Mouse (Mus musculus): ENCODE measurements around the gene Pebp1. TPM values are rescaled to one million over a fixed set of nuclear protein-coding genes. Genes with fewer than 3 reads are reported as not detected.

The Pebp1 gene
- total and polyA plus RNA-seq, 2 experiments from 2014 or later: 1,032 to 1,413 TPM

DNA sequence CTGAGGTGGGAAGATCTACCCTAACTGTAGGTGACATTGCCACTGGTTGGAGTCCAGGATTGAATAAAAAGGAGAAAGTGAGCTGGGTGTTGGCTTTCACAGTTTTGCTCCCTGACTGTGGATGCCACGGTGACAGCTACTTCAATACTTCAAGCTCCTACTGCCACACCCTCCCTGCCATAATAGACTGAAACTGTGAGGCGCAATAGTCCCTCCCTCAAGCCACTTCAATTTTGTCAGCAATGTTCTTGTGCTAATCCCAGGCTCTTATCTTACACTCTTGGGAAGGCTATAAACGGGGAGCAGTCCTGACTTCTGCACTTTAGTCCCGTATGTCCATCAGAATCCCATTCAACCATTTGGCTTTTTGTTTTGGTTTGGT, 7.8 kb downstream of the Pebp1 start:
- 84% methylated on average over 4 of the region's 4 CpGs for WGBS
- H3K27ac ChIP-seq: no peak overlapping the region
- no peak for TF ChIP-seq CTCF (IDR thresholded peaks at IDR 0.05; ENCODE audit: low read depth)

DNA sequence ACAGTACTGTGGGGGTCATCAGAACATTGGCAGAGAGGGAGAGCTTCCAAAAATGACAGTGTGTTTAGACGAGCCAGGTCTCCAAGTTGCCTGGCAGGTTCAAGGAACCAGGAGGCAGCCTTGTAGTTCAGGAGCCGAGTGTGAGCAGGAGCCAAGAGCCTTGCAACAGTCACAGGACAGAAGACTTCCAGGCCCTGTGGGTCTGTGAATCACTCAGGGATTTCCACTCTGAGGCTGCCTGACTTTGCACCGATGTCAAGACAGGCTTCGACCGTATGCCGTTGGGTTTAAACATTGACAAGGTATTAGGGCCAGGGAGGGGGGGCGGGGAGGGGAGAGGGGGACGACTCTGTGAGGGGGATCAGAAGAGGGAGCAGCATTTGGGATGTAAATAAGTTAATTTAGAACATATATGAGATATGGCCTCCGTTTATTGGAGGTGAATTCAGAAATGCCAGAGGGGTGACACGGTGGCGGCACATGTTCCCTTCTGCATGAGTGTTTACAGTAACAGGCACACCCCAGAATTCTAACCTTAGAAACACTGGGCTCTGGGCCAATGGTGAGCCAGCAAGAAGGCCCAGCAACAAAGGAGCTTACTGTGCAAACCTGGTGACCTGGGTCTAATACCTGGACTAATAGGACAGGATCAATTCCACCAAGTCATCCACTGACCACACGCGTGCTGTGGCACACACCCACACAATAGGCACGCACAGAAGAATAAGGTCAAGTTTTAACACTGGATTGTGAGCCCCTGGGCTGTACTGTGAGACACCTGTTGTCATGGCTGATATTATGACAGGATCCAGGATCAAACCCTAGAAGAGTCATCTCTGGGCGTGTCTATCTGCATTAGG, 8.4 kb downstream of the Pebp1 start:
- no peaks in the 10 kb centered on the region for H3K27me3 ChIP-seq (ENCODE audit: insufficient read depth, low read length)
- no peaks in the 10 kb centered on the region for H3K9me3 ChIP-seq (ENCODE audit: low read length)
- H3K27ac ChIP-seq: no peak overlapping the region
- H3K4me2 ChIP-seq (ENCODE audit: low read depth, low read length): no peak overlapping the region
- H3K36me3 ChIP-seq (ENCODE audit: insufficient read depth, low read length): peaks cover 12% of the 10 kb centered on the region; the same call in 1 of the 2 replicates
- DNase-seq (ENCODE audit: low spot score): no peak
- no peaks in the 10 kb centered on the region for H3K4me1 ChIP-seq (ENCODE audit: insufficient read depth, low read length)
- no peak overlapping the region for H3K9ac ChIP-seq (replicated peaks; ENCODE audit: low read length)
- no peak for TF ChIP-seq CTCF (IDR thresholded peaks at IDR 0.05; ENCODE audit: low read depth)
- H3K4me3 ChIP-seq (ENCODE audit: low read length): no peak overlapping the region
- no peak for ATAC-seq
- WGBS: 84% methylated on average over 15 of the region's 15 CpGs

More for the DNA sequence above, 7.8 kb downstream of the Pebp1 start:
- H3K9ac ChIP-seq (replicated peaks; ENCODE audit: low read length): no peak overlapping the region
- no peak overlapping the region for H3K4me2 ChIP-seq (ENCODE audit: low read depth, low read length)
- no peaks in the 10 kb centered on the region for H3K27me3 ChIP-seq (ENCODE audit: insufficient read depth, low read length)
- DNase-seq (ENCODE audit: low spot score) (no peak), ATAC-seq (no peak)
- no peaks in the 10 kb centered on the region for H3K9me3 ChIP-seq (ENCODE audit: low read length)
- no peaks in the 10 kb centered on the region for H3K4me1 ChIP-seq (ENCODE audit: insufficient read depth, low read length)
- no peak overlapping the region for H3K4me3 ChIP-seq (ENCODE audit: low read length)
- H3K36me3 ChIP-seq (ENCODE audit: insufficient read depth, low read length): peaks cover 14% of the 10 kb centered on the region; the same call in 1 of the 2 replicates

GRCm38 (mm10) chr5:117277784-117278183, 9.6 kb downstream of the Pebp1 start:
- ATAC-seq: no peak
- H3K9me3 ChIP-seq (ENCODE audit: low read length): no peaks in the 10 kb centered on the region
- H3K9ac ChIP-seq (replicated peaks; ENCODE audit: low read length): no peak overlapping the region
- peak; percentile 53 for TF ChIP-seq CTCF (IDR thresholded peaks at IDR 0.05; ENCODE audit: low read depth)
- H3K36me3 ChIP-seq (ENCODE audit: insufficient read depth, low read length): peaks cover 12% of the 10 kb centered on the region; the same call in 1 of the 2 replicates
- H3K4me2 ChIP-seq (ENCODE audit: low read depth, low read length): no peak overlapping the region
- no peaks in the 10 kb centered on the region for H3K27me3 ChIP-seq (ENCODE audit: insufficient read depth, low read length)
- no peak overlapping the region for H3K4me3 ChIP-seq (ENCODE audit: low read length)
- 98% methylated on average over 6 of the region's 6 CpGs for WGBS
- peak; percentile 39 for DNase-seq (ENCODE audit: low spot score)
- H3K27ac ChIP-seq: no peak overlapping the region
- H3K4me1 ChIP-seq (ENCODE audit: insufficient read depth, low read length): no peaks in the 10 kb centered on the region

DNA sequence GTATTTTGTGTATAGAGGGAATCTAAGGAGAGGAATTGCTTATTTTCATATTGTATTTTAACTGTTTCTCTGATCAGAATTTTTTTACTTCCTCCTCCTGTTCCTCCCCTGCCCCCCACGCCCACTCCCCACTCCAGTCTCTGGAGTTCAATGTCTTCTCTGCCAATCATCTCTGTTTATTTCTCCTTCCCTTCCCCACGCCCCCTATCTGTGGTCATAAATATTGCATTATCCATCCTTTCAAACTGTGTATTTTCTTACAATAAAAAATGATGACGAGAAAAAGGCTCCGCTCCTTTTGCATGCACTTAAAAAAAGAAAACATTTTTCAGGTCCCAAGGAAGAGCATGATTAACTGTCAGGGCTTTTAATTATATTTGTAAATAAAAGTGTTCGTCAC, 12.6 kb downstream of the Pebp1 start:
- ATAC-seq (no peak), DNase-seq (ENCODE audit: low spot score) (peak; percentile 42)
- Histone ChIP-seq H3K4me2 (ENCODE audit: low read depth, low read length) (no peak overlapping the region), H3K27me3 (ENCODE audit: insufficient read depth, low read length) (no peaks in the 10 kb centered on the region), H3K9ac (replicated peaks; ENCODE audit: low read length) (no peak overlapping the region), H3K4me3 (ENCODE audit: low read length) (no peak overlapping the region), H3K36me3 (ENCODE audit: insufficient read depth, low read length) (no peaks in the 10 kb centered on the region; the same call in 1 of the 2 replicates), H3K9me3 (ENCODE audit: low read length) (no peaks in the 10 kb centered on the region), H3K4me1 (ENCODE audit: insufficient read depth, low read length) (no peaks in the 10 kb centered on the region), H3K27ac (no peak overlapping the region)
- peak; percentile 65 for TF ChIP-seq CTCF (IDR thresholded peaks at IDR 0.05; ENCODE audit: low read depth)
- WGBS: 68% methylated on average over 5 of the region's 5 CpGs

- H3K36me3 ChIP-seq (ENCODE audit: insufficient read depth, low read length): peaks cover under 1% of the 10 kb centered on the region; the same call in 1 of the 2 replicates
- H3K9me3 ChIP-seq (ENCODE audit: low read length): no peaks in the 10 kb centered on the region
- TF ChIP-seq CTCF (IDR thresholded peaks at IDR 0.05; ENCODE audit: low read depth): no peak
- ATAC-seq (no peak), DNase-seq (ENCODE audit: low spot score) (no peak)
- H3K4me1 ChIP-seq (ENCODE audit: insufficient read depth, low read length): no peaks in the 10 kb centered on the region
- no peaks in the 10 kb centered on the region for H3K27me3 ChIP-seq (ENCODE audit: insufficient read depth, low read length)
- no peak overlapping the region for H3K27ac ChIP-seq
- H3K9ac ChIP-seq (replicated peaks; ENCODE audit: low read length): no peak overlapping the region
- WGBS: 67% methylated on average over 14 of the region's 14 CpGs
- H3K4me2 ChIP-seq (ENCODE audit: low read depth, low read length): no peak overlapping the region
- no peak overlapping the region for H3K4me3 ChIP-seq (ENCODE audit: low read length)
These were observed 15.5 kb downstream of the Pebp1 start for GRCm38 (mm10) chr5:117271945-117272344.

DNA sequence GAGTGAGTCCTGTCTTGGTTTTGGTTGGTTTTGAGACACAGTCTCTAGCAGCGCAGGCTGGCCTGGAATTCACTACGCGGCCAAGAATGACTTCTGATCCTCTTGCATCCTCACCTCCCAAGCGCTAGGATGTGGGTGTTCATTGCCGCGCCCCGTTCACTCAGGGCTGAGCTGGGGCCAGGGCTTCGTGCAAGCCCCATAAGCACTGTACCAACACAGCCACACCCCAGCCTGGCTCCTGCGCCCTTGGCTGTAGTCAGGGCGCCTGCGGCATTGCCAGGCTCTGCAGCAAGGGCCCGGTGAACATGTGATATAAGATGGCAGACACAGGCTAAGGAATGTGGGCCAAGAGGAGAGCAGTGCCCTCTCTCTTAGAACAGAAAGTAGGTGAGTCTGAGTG, 18.0 kb downstream of the Pebp1 start:
- WGBS: 97% methylated on average over 12 of the region's 12 CpGs

GRCm38 (mm10) chr5:117268749-117269148, 18.7 kb downstream of the Pebp1 start:
- WGBS: 45% methylated on average over 5 of the region's 5 CpGs
- ATAC-seq (no peak), DNase-seq (ENCODE audit: low spot score) (no peak)
- Histone ChIP-seq H3K27me3 (ENCODE audit: insufficient read depth, low read length) (no peaks in the 10 kb centered on the region), H3K4me3 (ENCODE audit: low read length) (no peak overlapping the region), H3K27ac (no peak overlapping the region), H3K36me3 (ENCODE audit: insufficient read depth, low read length) (peaks cover 26% of the 10 kb centered on the region), H3K4me2 (ENCODE audit: low read depth, low read length) (no peak overlapping the region), H3K9ac (replicated peaks; ENCODE audit: low read length) (no peak overlapping the region), H3K9me3 (ENCODE audit: low read length) (no peaks in the 10 kb centered on the region), H3K4me1 (ENCODE audit: insufficient read depth, low read length) (no peaks in the 10 kb centered on the region)
- 0 out of 2 replicates have a peak, but pooled peaks have one; percentile 4 for TF ChIP-seq CTCF (IDR thresholded peaks at IDR 0.05; ENCODE audit: low read depth)

More for the DNA sequence above, 18.0 kb downstream of the Pebp1 start:
- Histone ChIP-seq H3K27ac (no peak overlapping the region), H3K4me1 (ENCODE audit: insufficient read depth, low read length) (no peaks in the 10 kb centered on the region), H3K9ac (replicated peaks; ENCODE audit: low read length) (no peak overlapping the region), H3K4me2 (ENCODE audit: low read depth, low read length) (no peak overlapping the region), H3K4me3 (ENCODE audit: low read length) (no peak overlapping the region), H3K9me3 (ENCODE audit: low read length) (no peaks in the 10 kb centered on the region), H3K36me3 (ENCODE audit: insufficient read depth, low read length) (peaks cover 23% of the 10 kb centered on the region), H3K27me3 (ENCODE audit: insufficient read depth, low read length) (no peaks in the 10 kb centered on the region)
- ATAC-seq (no peak), DNase-seq (ENCODE audit: low spot score) (no peak)
- no peak for TF ChIP-seq CTCF (IDR thresholded peaks at IDR 0.05; ENCODE audit: low read depth)

Measured in hindbrain, postnatal 0 days (tissue).